Mouse (Mus musculus) liver, adult 2 months (tissue): Measurements from ENCODE around the gene Prss8. TPM values are rescaled to one million over a fixed set of nuclear protein-coding genes. Genes with fewer than 3 reads are reported as not detected.

Source experiments
- DNase-seq: peaks from one replicate; pipeline ENCODE4 v3.0.0-alpha.2; 2011; ENCODE audit warnings: low read depth, low spot score; ENCODE audit errors: extremely low read depth
- H3K27ac ChIP-seq: fragments of 200-500 bp; replicated peaks from 2 replicates; pipeline ENCODE4 v1.5.1; 2012; ENCODE audit warnings: low read depth, mild to moderate bottlenecking, control low read depth, inconsistent platforms, low read length; ENCODE audit not compliant: insufficient read depth
- H3K27me3 ChIP-seq: fragments of 200-500 bp; 2 replicates; pipeline ENCODE4 v1.6.1; 2012; ENCODE audit warnings: mild to moderate bottlenecking, moderate library complexity, low read length, inconsistent platforms; ENCODE audit not compliant: control insufficient read depth, insufficient read depth
- H3K36me3 ChIP-seq: fragments of 200-500 bp; 2 replicates; pipeline ENCODE4 v1.6.1; 2012; ENCODE audit warnings: low read length, inconsistent platforms; ENCODE audit not compliant: control insufficient read depth, insufficient read depth
- H3K4me1 ChIP-seq: fragments of 200-500 bp; 2 replicates; pipeline ENCODE4 v1.6.1; 2011; ENCODE audit warnings: low read length; ENCODE audit not compliant: control insufficient read depth, insufficient read depth
- H3K4me3 ChIP-seq: fragments of 200-500 bp; 2 replicates; pipeline ENCODE4 v1.5.1; 2011; ENCODE audit warnings: low read depth, mild to moderate bottlenecking, control low read depth, low read length, moderate library complexity; ENCODE audit not compliant: insufficient read depth
- H3K79me2 ChIP-seq: fragments of 200-500 bp; 2 replicates; pipeline ENCODE4 v1.6.1; 2012; ENCODE audit warnings: inconsistent platforms, mild to moderate bottlenecking, low read length, moderate library complexity; ENCODE audit not compliant: control insufficient read depth, insufficient read depth
- H3K9ac ChIP-seq: fragments of 200-500 bp; 2 replicates; pipeline ENCODE4 v1.6.1; 2012; ENCODE audit warnings: low read depth, mild to moderate bottlenecking, control low read depth, inconsistent platforms, low read length
- CTCF ChIP-seq: fragments of 200-500 bp; IDR thresholded peaks from 2 replicates; pipeline ENCODE4 v1.5.1; 2011; ENCODE audit warnings: low read depth, low read length, control low read depth
- POLR2A ChIP-seq: fragments of 200-500 bp; IDR thresholded peaks from 2 replicates; pipeline ENCODE4 v1.6.1; 2011; ENCODE audit warnings: low read length, control low read depth; ENCODE audit not compliant: insufficient read depth; ENCODE audit errors: extremely low read depth
- WGBS: fragments of 180-500 bp; shearing (Covaris S2); methylation state at CpG from one replicate; pipeline ENCODE4 v1.1.7; 2018; 5-methylcytosine and 5-hydroxymethylcytosine counted together
- polyA plus RNA-seq: library from polyadenylated mRNA; depleted of rRNA; stranded (reverse); fragments of >200 nt; gene quantifications from 2 replicates; pipeline ENCODE4 v1.2.3, GENCODE M21; 2012
- total RNA-seq: library from RNA; depleted of rRNA; stranded (reverse); fragments of >200 nt; gene quantifications from 2 replicates; pipeline ENCODE4 v1.2.3, GENCODE M21; 2014

Gene Prss8
- total and polyA plus RNA-seq, 2 experiments = 2.9 to 8.6 TPM

DNA sequence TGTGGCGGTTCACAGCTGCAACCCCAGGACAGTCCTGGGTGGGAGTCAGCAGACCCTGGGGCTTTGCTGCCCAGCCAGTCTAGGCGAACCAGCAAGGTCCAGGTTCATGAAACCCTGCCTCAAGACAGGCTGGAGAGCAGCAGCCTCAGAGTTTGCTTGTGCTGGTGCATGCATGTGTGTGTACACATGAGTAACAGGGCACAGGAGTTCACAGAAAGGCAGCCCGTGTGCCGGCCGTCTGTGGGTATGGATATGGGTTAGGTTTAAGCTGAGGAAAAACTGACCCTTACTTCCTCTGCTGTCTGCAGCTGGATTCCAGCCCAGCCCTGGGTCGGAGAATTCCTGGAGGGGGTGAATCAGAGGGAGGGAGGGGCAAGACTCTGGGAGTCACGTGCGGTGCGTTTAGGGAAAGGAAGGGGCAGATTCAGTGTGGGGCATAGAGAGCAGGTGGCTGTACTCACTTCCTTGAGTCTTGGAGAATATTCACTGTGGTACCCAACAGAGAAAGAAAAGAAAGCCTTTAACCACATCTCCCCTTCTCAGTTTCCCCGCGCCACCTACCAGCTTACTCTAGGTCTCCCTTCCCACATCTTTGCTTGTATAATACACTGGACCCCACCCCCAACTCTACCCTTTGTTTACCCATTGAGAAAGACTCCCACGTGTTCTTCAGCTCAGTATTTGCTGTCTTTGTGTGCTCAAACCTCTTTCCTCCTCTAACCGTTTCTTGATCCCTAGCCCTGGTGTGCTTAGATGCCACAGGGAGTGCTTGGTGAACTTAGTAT lies 1.6 kb upstream of the Prss8 start:
- Histone ChIP-seq H3K27me3 (no peaks in the 10 kb centered on the region), H3K4me1 (peaks cover 20% of the 10 kb centered on the region), H3K36me3 (no peaks in the 10 kb centered on the region), H3K79me2 (no peaks in the 10 kb centered on the region), H3K4me3 (peak overlapping the region; percentile 24; the same call in 1 of the 2 replicates), H3K27ac (peak overlapping the region; percentile 88), H3K9ac (peak overlapping the region; percentile 65)
- DNase-seq = peak; percentile 84
- no peak for TF ChIP-seq POLR2A
- TF ChIP-seq CTCF = no peak
- 16% methylated on average over 13 of the region's 13 CpGs for WGBS

DNA sequence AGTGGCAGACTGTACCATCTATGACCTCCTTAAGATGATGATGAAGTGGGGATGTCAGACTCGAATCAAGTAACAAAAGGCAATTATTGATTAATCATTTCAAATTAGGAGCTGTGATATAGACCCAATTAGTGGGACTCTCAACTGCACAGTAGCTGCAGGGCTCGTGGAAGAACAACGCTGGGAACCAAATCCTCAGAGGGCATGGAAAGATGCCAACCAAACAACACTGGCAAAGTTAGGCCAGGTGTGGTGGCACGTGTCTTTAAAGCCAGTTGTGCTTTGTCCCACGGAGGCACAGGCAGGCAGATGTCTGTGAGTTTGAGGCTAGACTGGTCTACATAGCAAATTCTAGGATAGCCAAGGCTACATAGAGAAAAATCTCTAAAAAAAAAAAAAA lies 732 bp upstream of the Prss8 start:
- peaks cover under 1% of the 10 kb centered on the region; the same call in 1 of the 2 replicates for H3K36me3 ChIP-seq
- H3K79me2 ChIP-seq = no peaks in the 10 kb centered on the region
- 27% methylated on average over 5 of the region's 5 CpGs for WGBS
- H3K27ac ChIP-seq = peak overlapping the region; percentile 18; the same call in 1 of the 2 replicates
- peak; percentile 39 for DNase-seq
- TF ChIP-seq POLR2A (no peak), CTCF (no peak)
- H3K27me3 ChIP-seq = no peaks in the 10 kb centered on the region
- H3K4me3 ChIP-seq = no peak overlapping the region
- peaks cover 20% of the 10 kb centered on the region for H3K4me1 ChIP-seq
- no peak overlapping the region for H3K9ac ChIP-seq

DNA sequence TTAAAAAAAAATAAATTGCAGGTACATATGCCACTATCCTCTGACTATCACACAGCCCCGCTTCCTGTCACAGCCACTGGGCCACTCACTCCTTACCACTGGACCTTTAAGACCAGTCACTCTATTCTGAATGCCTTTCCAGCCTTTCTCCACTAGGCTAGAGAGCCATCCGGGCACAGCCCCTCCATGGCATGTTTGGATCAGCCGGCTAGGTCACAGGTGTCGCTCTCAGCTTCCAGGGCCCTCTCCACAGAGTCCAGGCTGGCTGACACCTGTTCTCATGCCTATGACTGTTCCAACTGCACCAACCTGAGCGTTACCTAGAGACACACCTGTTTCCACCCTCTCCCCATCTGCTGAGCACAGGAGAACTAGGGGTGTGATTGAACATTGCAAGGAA lies 1.3 kb downstream of the Prss8 start:
- H3K9ac ChIP-seq = no peak overlapping the region
- H3K79me2 ChIP-seq = no peaks in the 10 kb centered on the region
- peaks cover 3% of the 10 kb centered on the region; the same call in 1 of the 2 replicates for H3K36me3 ChIP-seq
- H3K27me3 ChIP-seq = no peaks in the 10 kb centered on the region
- TF ChIP-seq POLR2A (no peak), CTCF (no peak)
- no peak overlapping the region for H3K4me3 ChIP-seq
- WGBS = 43% methylated on average over 5 of the region's 5 CpGs
- H3K27ac ChIP-seq = no peak overlapping the region
- no peak for DNase-seq
- peaks cover 18% of the 10 kb centered on the region for H3K4me1 ChIP-seq

DNA sequence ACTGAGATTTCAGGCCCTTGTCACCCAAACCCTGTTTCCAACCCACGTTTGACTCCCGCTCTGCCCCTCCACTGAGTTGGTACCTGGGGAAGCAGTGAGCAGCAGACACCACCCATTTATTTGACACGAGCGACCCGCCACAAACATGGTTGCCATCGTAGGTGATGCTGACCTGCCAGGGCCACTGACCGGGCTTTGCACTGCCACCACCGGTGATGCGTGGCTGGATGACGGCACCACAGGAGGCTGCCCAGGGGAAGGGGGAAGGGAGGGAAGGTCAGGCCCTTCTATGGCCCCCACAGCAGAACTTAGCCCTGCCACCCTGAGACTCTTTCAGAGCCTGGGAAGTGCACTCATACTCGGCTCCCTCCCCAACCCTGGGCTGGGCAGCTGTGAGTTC lies 2.2 kb downstream of the Prss8 start:
- Histone ChIP-seq H3K4me3 (no peak overlapping the region), H3K27ac (no peak overlapping the region), H3K4me1 (peaks cover 21% of the 10 kb centered on the region), H3K27me3 (no peaks in the 10 kb centered on the region), H3K9ac (no peak overlapping the region), H3K79me2 (no peaks in the 10 kb centered on the region), H3K36me3 (peaks cover 3% of the 10 kb centered on the region; the same call in 1 of the 2 replicates)
- no peak for DNase-seq
- TF ChIP-seq POLR2A = no peak
- TF ChIP-seq CTCF = no peak
- WGBS = 96% methylated on average over 11 of the region's 11 CpGs

DNA sequence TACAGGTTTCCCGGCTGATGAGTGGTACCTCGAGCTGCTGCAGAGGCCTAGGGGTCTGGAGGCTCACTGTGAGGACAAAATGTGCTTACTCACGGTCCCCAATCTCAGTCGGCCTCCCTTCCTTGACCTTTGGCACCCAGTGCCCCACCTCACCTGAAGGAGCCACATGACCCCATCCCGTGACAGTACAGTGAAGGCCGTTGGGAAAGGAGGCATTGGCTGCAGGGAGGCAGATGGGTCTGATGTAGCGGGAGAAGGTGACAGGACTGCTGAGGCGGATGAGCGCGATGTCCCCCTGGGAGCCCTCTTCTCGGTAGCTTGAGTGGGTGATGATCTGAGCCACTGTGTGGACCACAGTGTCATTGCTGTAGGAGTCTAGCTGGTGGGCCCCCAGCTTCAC lies 3.1 kb downstream of the Prss8 start:
- no peak overlapping the region for H3K4me3 ChIP-seq
- WGBS = 79% methylated on average over 11 of the region's 11 CpGs
- no peak for DNase-seq
- H3K4me1 ChIP-seq = peaks cover 24% of the 10 kb centered on the region
- no peaks in the 10 kb centered on the region for H3K79me2 ChIP-seq
- no peaks in the 10 kb centered on the region for H3K27me3 ChIP-seq
- no peak overlapping the region for H3K9ac ChIP-seq
- no peak overlapping the region for H3K27ac ChIP-seq
- TF ChIP-seq POLR2A = no peak
- no peak for TF ChIP-seq CTCF
- H3K36me3 ChIP-seq = peaks cover 3% of the 10 kb centered on the region; the same call in 1 of the 2 replicates

DNA sequence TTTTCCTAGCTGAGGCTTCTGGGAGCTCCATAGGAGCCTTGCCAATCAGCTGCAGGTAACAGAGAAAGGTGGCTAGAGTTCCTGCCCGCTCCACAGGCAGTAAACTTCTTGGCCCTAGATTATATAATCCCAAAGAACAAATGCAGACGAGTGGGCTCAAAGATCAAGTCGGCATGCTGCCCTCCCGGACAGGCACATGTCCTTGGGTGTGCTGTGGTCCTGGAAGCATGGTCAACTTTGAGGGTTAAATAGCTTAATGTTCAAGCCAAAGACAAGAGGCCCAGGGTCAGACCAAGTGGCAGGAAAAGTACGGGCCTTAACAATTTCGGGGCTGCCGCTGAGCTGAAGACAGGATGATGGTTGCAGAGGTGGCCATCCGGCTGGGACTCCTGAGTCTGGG lies 3.8 kb downstream of the Prss8 start:
- H3K79me2 ChIP-seq = no peaks in the 10 kb centered on the region
- DNase-seq = no peak
- no peak for TF ChIP-seq POLR2A
- TF ChIP-seq CTCF = no peak
- H3K4me1 ChIP-seq = peaks cover 21% of the 10 kb centered on the region
- H3K4me3 ChIP-seq = no peak overlapping the region
- no peaks in the 10 kb centered on the region for H3K27me3 ChIP-seq
- H3K9ac ChIP-seq = no peak overlapping the region
- H3K27ac ChIP-seq = no peak overlapping the region
- WGBS = 78% methylated on average over 8 of the region's 8 CpGs
- H3K36me3 ChIP-seq = peaks cover 3% of the 10 kb centered on the region; the same call in 1 of the 2 replicates
